Mouse (Mus musculus) megakaryocyte, adult 5-6 weeks (primary cell): Measurements from ENCODE around the gene Hdgfl2. TPM values are rescaled to one million over a fixed set of nuclear protein-coding genes. Genes with fewer than 3 reads are reported as not detected.

Source experiments
- ATAC-seq: 2 replicates; pipeline ENCODE4 v1.8.0; 2016; ENCODE audit warnings: mild to moderate bottlenecking, inconsistent platforms; ENCODE audit not compliant: poor library complexity, severe bottlenecking
- total RNA-seq, 2 experiments: library from RNA; stranded (forward) in 1 of 2; stranded (reverse) in 1 of 2; fragments of 153-499, 151-499 nt in 1 of 2; fragments of 221-1000, 200-1000 nt in 1 of 2; gene quantifications; 2 replicates each; pipeline versions ENCODE4 v1.2.3 to v1.2.4; 2015 to 2017

Gene Hdgfl2
- total RNA-seq, 2 experiments from 2014 or later = 17.9 to 43.4 TPM

DNA sequence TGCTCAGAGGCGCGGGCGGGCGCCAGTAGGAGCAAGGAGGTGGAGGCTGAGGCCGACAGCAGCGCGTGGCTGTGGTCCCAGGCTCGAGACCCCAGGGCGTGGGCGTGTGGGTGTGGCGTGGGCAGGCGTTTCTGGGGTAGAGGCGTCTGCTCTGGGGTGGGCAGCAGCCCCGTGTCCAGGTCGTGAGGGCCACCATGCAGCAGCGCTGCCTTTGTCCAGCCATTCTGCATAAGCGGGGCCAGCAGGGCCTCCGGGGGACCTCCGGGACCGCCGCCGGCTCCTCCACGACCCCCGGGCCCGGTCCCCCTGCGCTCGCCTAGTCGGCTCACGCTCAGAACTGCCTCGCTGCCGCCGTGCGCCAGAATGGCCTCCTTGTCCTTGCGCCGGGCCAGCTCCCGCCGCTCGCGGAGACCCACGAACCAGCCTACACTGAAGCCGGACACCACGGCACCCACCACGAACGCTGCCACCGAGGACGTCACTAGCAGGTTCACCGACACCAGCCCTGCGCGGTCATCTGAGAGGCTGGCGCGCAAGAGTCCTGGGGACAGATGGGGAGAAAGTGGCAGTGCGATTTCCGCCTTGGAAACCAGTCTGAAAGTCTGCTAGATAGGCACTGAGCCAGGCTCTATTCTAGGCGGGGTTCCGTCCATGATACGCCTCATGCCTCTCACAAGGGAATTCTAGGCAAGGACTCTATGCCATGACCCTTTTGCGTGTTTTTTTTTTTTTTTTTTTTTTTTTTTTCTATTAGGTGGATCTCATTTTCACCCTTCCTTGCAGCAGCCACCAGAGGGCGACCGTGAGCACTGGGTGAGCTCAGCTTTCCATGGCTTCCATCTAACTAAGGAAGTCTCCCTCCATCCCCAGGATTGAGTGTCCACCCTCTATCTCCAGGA is 45.2 kb downstream of the Hdgfl2 start:
- peak; percentile 39; the same call in 1 of the 2 replicates for ATAC-seq

DNA sequence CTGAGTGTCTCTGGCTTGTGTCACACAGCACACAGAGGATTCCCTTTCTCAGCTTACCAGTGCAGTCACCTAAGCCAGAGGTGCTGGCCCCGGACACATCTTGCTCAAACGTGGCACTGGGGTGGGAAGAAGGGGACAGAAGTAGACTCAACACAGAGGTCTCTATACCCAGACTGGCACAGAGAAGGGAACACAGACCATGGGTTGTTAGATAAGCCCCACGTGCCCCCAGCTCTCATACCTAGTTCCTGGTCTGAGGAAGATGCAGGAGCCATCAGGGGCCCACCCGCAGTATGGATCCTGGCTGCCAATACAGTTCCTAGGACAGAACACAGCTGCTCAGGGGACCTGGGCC is 45.8 kb downstream of the Hdgfl2 start:
- ATAC-seq = no peak

DNA sequence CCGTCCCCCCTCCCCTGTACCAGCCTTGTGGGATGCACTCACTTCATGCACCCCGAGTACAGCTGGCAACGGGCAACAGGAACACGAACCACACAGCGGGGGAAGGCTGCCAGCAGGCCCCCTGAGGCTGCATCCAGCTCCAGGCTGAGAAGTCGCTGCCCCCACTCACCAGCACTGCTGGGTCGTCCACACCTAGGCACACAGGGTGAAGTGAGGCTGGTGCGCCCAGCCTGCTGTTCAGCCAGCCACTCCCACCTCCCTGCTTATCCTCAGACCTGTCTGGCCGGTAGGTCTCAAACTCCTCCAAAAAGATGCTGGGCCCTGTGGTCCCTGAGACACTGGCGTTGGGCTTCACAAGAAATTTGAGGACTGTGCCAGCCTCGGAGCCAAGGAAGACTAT is 46.7 kb downstream of the Hdgfl2 start:
- ATAC-seq = no peak

DNA sequence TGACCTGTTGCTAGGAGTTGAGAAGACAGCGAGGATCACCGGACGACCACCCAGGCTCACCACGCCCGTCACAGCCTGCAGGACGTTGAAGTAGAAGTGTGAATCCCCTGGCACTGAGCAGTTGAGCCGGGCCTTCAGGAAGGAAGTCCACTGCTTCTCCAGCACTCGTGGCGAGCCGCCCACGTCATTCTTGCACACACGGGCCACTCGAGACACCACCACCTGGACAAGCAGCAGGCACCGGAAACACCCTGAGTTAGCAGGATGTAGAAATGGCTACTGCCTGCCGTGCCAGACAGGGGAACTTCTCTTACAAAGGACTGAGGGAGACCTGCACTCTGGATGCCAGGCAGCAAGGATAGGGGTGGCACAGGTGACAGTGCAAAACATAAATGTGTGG is 48.8 kb downstream of the Hdgfl2 start:
- ATAC-seq = peak; percentile 78

DNA sequence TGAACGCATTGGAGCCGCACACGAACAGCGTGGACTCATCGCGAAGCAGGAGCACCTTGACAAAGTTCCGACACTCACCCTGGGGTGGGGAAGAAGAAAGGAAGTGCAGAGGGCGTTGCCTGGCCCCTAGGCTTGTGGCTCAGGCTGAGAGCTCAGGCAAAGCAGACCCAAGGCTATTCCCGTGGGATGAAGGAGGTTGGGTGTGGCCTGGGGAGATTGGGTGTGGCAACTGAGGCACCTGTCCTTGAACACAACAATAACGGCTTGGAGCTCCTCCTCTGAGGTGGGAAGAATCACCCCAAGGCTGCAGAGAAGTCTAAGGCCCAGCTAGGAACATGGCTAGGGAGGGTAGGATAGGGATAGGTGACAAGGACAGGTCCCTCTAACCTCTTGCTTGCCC is 51.7 kb downstream of the Hdgfl2 start:
- ATAC-seq = no peak

DNA sequence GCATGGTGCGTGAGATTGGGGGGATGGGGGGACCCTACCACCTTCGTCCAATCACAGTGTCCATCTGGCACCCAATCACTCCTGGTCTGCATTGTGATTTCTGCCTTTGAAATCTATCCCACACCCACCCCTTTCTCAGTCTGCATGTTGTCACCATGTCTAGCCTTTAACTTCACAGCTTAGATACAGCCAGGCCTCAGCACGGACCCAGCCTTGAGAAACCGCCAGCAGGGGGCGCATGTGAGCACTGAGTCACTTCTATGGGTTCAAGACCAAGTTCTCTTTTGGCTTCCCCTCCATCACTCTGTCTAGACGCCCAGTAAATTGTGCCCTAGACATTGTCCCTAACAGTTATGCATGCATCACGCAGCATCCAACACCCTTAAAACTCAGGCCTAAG is 52.4 kb downstream of the Hdgfl2 start:
- ATAC-seq = no peak

DNA sequence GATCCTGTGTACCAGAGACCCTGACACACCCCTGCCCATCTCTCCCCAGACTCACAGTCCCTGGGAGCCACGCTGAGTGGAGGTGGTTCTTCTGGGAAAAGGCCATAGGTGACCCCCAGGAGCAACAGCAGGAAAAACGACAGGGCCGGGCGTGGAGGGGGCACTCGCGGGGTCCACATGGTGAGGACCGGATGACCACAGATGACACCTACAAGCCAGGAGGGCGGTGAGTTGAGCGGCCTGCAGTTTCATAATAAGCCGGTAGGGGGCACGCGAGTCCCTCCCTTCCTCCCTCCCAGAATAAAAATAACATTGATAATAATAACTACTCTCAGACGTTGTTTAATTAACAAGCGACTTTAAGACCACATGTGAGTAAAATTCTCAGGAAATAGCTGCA is 53.2 kb downstream of the Hdgfl2 start:
- peak; percentile 39 for ATAC-seq

DNA sequence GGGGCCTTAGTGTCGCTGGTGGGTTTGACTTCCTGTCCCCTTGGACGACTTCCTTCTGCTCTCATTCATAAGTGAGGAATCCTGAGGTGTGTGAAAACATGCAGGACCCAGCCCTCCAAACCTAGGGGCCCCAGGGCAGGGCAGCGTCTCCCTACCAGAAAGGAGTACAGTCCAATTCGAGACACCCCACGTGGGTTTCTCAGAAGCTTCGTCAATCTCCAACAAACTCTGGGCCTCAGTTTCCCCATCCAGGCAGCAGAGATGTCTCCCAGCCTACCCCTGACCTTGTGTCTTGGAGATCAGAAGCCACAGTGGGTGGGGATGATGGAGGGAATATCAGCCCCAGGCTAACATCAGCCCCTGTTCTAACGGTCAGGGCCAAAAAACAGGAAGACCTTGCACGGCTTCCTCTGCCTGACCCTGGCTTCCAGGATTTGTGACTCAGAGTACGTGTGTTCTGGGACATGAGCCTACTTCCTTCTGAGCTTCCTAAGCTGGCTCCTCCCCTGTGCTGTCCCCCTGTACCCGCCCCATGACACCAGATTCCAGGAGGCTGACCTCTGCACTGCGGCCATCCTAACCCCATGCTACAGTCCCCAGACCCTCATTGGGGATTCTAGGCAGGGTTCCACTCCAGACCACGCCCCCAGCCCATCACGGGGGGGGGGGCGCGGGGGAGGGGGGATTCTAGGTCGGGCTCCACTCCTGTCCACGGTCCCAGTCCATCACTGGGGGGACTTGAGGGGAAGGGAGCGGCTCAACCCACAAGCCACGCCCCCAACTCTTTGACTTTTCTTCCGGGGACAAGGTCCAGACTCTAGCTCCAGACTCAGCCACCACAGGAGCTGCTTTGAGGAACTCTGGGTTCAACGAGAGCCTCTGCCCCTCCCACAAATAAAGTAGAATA is 54.3 kb downstream of the Hdgfl2 start:
- ATAC-seq = peak; percentile 69

DNA sequence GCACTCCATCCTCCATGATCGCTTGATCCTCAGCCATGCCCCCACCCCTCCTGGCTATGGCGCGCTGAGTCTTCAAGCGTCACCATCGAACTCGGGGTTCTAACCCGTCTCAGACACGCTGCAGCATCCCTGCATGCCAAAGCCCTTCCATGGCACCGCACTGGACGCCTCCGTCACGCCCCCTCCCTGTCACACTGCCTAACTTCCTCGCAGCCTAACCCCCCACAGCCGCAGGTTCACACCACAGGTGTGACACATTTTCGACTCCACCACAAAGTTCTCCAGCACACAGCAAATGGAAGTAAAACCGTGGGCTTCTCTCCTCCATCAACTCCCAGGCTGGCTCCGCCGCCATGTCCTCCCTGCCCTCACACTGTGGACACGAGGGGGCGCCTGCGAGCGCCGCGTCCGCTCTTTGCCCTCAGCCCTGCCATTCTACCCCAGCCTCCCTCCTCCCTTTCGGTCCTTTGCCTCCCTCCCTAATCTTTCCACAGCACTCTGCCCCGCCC is 55.1 kb downstream of the Hdgfl2 start:
- ATAC-seq = peak; percentile 77

DNA sequence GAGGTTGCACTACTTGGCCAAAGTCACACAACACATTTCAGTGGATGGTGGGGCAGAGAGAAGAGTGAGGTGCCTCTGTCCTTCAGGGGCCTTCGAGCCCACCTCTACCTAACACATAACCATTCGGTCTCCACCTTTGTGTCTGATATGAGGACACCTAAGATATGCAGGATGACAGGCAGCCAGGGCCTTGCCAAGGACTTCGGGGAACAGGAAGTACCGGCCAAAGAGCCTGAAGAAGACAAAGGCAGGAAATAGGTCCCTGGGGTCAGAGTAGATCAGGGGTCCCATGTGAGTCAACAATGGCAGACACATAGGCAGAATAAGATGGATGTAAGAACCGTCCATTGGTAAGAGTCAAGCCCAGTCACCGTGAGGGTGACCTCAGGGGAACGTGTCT is 57.1 kb downstream of the Hdgfl2 start:
- ATAC-seq = no peak

DNA sequence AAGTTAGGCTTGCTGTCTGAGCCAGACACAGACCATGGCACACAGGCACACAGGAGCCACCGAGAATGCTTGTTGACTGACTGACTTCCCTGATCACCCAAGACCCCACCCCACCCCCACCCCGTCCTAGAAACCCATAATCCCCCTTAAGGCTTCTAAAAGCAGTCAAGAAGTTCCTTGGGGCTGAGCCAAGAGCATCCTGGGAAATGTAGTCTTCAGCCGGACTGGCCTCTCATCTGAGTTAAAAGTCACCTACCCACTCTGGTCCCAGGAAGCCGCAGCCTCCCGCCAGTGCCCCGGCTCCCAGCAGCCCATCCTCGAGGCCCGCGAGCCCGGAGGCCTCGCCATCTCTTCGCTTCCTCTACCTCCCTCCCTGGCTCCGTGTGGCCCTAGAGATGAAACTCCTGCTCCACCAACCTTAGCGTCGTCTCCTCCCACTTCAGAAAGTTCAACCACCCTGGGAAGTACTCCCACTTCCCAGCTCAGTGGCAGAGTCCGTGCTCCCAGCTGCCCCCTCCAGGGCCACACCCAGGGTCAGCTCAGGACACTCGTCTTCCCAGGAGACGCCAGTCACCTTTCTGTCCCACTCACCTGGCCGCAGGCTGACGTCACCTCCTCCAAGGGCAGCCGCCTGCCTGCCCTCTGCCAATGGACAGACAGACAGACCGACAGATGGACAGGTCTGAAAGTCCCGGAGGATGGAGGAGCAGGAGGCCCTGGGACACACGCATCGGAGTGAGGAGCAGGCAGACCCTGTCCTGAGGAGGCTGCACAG is 58.6 kb downstream of the Hdgfl2 start:
- ATAC-seq = no peak

DNA sequence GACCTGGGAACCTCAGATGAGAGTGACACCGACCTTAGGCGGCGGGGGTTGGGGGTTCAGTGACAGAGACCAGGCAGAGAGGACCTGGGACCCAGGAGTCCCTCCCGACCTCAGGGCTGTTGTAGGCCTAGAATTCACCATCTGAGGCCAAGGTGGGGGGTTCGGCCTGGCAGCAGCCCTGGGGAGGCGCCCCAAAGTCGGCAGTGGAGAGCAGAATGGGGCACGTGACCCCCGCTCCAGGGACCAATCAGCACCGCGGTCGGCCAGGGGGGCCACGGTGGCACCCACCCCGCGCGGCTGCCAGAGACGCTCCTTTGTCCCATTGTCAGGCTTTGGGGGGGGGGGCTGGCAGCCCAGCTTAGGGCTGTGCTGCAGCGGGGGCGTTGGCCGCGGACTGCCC is 59.9 kb downstream of the Hdgfl2 start:
- ATAC-seq = no peak

DNA sequence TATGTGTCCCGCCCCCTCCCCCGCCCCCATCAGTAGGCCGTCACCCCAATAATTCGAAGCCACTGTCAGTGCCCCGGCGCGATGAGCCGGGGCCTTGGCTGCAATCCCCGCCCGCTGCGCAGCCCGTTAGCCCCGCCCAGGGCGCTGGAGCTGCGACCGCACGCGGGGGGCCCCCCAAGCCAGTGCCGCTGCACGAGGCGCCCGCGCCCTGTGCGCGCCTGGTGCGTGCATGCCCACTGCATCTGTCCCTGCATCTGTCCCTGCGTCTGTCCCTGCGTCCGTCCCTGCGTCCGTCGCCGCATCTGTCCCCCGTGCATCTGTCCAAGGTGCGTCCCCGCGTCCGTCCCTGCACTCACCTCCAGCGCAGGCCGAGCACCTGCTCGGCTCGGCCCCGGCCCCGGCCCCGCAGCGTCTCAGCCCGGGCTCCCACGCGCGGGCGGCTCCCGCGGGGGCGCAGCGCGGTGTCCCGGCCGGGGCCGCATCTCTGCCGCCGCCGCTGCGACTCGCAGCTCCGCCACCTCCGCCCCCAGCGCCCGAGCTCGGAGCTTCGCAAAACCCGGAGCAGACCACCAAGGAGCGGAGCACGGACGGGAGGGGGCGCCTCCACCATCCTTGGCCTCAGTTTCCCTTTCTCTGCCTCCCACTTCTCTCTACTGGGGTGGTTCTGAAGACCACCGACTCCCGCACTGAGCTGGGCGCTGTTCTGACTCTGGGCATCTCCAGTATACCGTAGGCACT is 60.6 kb downstream of the Hdgfl2 start, which contains the start of gene Sema6b:
TSS of gene Sema6b (minus strand) at position 486 of the 738 bp plus-strand sequence.
- 0 out of 2 replicates have a peak, but pooled peaks have one; percentile 20 for ATAC-seq

DNA sequence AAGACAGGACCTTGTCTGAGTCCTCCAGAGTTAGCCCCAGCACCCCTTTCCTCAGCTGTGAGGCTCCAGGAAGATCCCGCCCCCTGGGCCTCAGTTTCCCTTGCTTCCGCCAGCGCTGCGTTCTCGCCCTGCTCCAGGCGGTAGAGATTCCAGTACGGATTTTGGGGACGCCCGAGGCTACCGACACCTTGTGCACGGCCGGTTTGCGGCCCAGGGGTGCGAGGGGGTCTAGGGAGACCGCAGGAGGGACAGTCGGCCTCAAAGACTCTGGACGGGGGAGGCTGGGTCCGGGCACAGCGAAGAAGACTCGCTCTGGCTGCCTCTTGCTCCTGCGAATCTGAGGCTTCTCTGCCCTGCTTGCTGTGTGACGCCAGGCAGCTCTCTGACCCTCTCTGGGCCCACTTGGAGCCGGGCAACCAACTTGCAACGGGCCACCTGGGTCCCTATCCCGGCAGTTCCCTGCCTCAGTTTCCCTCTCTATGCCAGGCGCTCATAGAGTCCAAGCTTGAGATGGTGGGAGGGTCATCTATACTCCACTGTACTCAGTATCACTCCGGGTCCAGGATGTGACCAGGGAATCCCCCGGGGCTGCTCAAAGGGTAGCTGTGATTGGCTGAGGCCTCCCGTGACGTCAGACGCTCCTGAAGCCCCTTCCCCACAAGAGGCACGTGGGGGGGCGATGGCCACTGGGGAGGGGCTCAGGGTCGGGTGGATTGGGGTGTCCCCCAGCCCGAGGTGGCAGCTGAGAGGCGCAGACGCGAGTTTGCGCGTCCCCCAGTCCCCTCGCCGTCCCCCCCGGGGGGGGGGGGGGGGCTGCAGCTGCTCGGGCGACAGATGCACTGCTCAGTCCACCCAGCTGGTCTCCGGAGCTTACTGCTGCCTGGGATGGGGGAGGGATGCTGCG is 62.5 kb downstream of the Hdgfl2 start:
- ATAC-seq = no peak

DNA sequence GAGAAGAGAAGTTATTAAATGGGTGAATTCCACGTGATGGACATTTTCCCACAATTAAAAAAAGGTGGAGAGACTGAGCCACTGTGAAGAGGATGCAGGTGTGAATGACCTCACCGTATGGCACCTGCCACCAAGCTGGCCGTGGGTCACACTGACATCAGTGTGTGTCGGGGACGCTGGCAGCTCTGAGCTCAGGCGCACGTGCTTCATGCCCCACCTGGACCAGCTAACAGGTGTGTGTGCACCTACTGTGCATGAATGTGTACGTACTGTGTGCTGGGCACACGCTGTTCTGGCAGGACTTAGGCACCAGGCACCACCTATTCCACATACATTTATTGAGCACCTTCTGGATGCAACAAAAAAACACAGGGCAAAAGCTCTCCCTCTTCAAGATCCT is 65.1 kb downstream of the Hdgfl2 start:
- ATAC-seq = no peak

DNA sequence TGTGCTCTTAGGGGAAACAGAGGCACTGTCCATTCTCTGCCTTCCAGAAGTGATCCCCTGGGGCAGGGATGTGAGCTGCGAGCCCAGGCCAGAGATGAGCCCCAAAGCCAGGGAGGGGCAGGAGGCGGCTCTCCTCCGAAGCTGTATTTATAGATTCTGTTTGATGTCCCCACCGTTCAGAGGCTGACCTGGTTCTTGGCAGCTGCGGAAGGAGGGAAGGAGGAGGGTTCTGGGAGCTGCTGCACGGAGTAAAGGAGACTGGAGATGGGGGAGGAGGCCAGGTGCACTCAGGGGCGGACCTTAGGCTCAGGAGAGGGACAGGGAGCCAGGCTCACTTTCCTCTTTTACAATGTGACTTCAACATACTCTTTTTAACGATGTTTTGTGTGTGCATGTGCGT is 66.7 kb downstream of the Hdgfl2 start:
- ATAC-seq = no peak

DNA sequence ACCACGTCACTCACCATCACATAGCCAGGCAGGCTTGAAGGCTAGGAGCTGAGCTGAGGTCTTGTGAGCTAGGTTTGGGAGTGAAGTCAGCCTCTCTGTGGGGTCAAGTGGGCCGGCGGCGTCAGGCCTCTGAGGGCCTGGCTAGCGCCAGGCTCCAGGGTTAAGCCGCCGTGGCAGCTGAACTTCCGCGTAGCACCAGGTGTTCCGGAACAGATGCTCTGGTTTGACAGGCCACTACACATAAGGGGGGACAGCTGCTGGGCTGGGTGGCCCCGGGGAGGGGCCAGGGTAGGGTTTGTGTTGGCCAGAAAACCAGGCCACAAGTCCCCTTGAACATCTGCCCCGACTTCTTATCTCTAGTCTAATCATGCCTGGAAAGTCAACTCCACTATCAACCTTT is 68.0 kb downstream of the Hdgfl2 start:
- no peak for ATAC-seq

DNA sequence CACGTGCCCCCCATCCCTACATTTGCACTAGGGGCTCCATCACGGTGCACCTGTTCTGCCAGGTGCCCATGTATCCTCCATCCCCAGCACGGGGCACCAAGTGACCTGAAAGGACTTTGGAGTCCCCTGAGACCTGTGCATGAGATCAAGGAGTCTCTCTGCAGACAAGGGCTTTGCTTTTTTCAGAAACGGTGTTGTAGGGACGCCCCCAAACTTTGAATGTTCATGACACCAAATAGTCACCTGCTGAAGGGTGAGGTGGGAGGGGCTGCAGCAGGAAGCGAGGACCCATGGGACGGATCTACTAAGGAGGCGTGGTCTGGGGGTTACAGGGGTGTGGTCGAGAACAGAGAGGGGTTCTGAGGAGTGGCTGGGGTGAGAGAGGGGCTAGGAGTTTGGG is 68.8 kb downstream of the Hdgfl2 start:
- ATAC-seq = no peak
